Mouse (Mus musculus) stomach, postnatal 0 days (tissue): ENCODE data around the gene Prss42. TPM values are rescaled to one million over a fixed set of nuclear protein-coding genes. Genes with fewer than 3 reads are reported as not detected.

Experiments
- ATAC-seq: fragments of 200-750 bp; cut with Nextera tagmentation; 2 replicates; pipeline ENCODE4 v1.8.0; 2017; ENCODE audit not compliant: low FRiP score, low TSS enrichment
- DNase-seq: peaks from one replicate; pipeline ENCODE4 v3.0.0-alpha.2; 2016; ENCODE audit warnings: low spot score
- H3K27ac ChIP-seq: fragments of 300-500 bp; sonication (generic); replicated peaks from 2 replicates; pipeline ENCODE4 v1.5.1; 2014; ENCODE audit warnings: mild to moderate bottlenecking, control low read depth
- H3K27me3 ChIP-seq: fragments of 300-500 bp; sonication (generic); 2 replicates; pipeline ENCODE4 v1.6.1; 2014; ENCODE audit warnings: low read length; ENCODE audit not compliant: control insufficient read depth, insufficient read depth
- H3K36me3 ChIP-seq: fragments of 300-500 bp; sonication (generic); 2 replicates; pipeline ENCODE4 v1.6.1; 2014; ENCODE audit warnings: low read length, mixed read lengths; ENCODE audit not compliant: control insufficient read depth, insufficient read depth
- H3K4me1 ChIP-seq: fragments of 300-500 bp; sonication (generic); replicated peaks from 2 replicates; pipeline ENCODE4 v1.6.1; 2014; ENCODE audit warnings: antibody characterized with exemption; ENCODE audit not compliant: control insufficient read depth, insufficient read depth
- H3K4me2 ChIP-seq: fragments of 300-500 bp; sonication (generic); replicated peaks from 2 replicates; pipeline ENCODE4 v1.6.1; 2014; ENCODE audit warnings: low read depth, mild to moderate bottlenecking, control low read depth, moderate library complexity
- H3K4me3 ChIP-seq: fragments of 300-500 bp; sonication (generic); 2 replicates; pipeline ENCODE4 v1.5.1; 2014; ENCODE audit warnings: low read depth, low read length, control low read depth
- H3K9ac ChIP-seq: fragments of 300-500 bp; sonication (generic); 2 replicates; pipeline ENCODE4 v1.6.1; 2014; ENCODE audit warnings: mild to moderate bottlenecking, low read length, control low read depth, mixed read lengths
- H3K9me3 ChIP-seq: fragments of 300-500 bp; sonication (generic); 2 replicates; pipeline ENCODE4 v1.6.1; 2016; ENCODE audit warnings: low read length; ENCODE audit not compliant: control insufficient read depth
- CTCF ChIP-seq: IDR thresholded peaks from 2 replicates; pipeline ENCODE4 v1.5.1; 2016; ENCODE audit warnings: antibody characterized with exemption, low read depth, mild to moderate bottlenecking, moderate library complexity
- EP300 ChIP-seq: optimal IDR thresholded peaks from 2 replicates; pipeline ENCODE3; 2016; ENCODE audit warnings: antibody characterized with exemption
- WGBS: fragments of 180-500 bp; shearing (Covaris S2); extraction: QIAGEN DNeasy Blood & Tissue Kit; methylation state at CpG from one replicate; pipeline ENCODE4 v1.1.7; 2014; 5-methylcytosine and 5-hydroxymethylcytosine counted together
- polyA plus RNA-seq: library from polyadenylated mRNA; unstranded; fragments of >200 nt; fragmentation: Nextera tagmentation; extraction: Ambion mirVana; gene quantifications from 2 replicates; pipeline ENCODE4 v1.2.1, GENCODE M21; 2015

Prss42 gene
- polyA plus RNA-seq, 1 experiment from 2014 or later: not detected

GRCm38 (mm10) chr9:110821436-110821835 lies 23.5 kb downstream of the Prss42 start:
- H3K36me3 ChIP-seq: no peaks in the 10 kb centered on the region
- H3K4me2 ChIP-seq: no peak overlapping the region
- WGBS: 73% methylated on average over 7 of the region's 7 CpGs
- H3K9me3 ChIP-seq: no peaks in the 10 kb centered on the region
- no peak overlapping the region for H3K9ac ChIP-seq
- H3K27me3 ChIP-seq: no peaks in the 10 kb centered on the region
- no peak overlapping the region for H3K4me3 ChIP-seq
- DNase-seq (no peak), ATAC-seq (no peak)
- TF ChIP-seq CTCF (no peak), EP300 (no peak)
- no peak overlapping the region for H3K27ac ChIP-seq
- H3K4me1 ChIP-seq: no peaks in the 10 kb centered on the region

- Histone ChIP-seq H3K4me1 (no peaks in the 10 kb centered on the region), H3K4me2 (no peak overlapping the region), H3K27me3 (no peaks in the 10 kb centered on the region), H3K4me3 (no peak overlapping the region), H3K9ac (no peak overlapping the region), H3K27ac (no peak overlapping the region), H3K9me3 (no peaks in the 10 kb centered on the region), H3K36me3 (no peaks in the 10 kb centered on the region)
- no peak for TF ChIP-seq CTCF
- DNase-seq (no peak), ATAC-seq (no peak)
- WGBS: 68% methylated on average over 4 of the region's 4 CpGs
Measured at GRCm38 (mm10) chr9:110825426-110825825, 27.5 kb downstream of the Prss42 start.

- no peaks in the 10 kb centered on the region for H3K9me3 ChIP-seq
- no peak overlapping the region for H3K27ac ChIP-seq
- TF ChIP-seq EP300 (no peak), CTCF (no peak)
- H3K4me2 ChIP-seq: no peak overlapping the region
- H3K4me3 ChIP-seq: no peak overlapping the region
- no peak overlapping the region for H3K9ac ChIP-seq
- DNase-seq (no peak), ATAC-seq (no peak)
- no peaks in the 10 kb centered on the region for H3K4me1 ChIP-seq
- no peaks in the 10 kb centered on the region for H3K27me3 ChIP-seq
- H3K36me3 ChIP-seq: no peaks in the 10 kb centered on the region
- 67% methylated on average over 7 of the region's 7 CpGs for WGBS
Measured at GRCm38 (mm10) chr9:110825832-110826231, 27.9 kb downstream of the Prss42 start.

GRCm38 (mm10) chr9:110826390-110826789 lies 28.4 kb downstream of the Prss42 start, which contains the start of gene Prss43:
Prss43 (plus strand) TSS chr9:110826690.
- no peak for ATAC-seq
- H3K27ac ChIP-seq: no peak within 1 kb of the TSS
- WGBS: 62% methylated on average over 3 of the region's 3 CpGs
- H3K4me2 ChIP-seq: no peak within 1 kb of the TSS
- H3K9me3 ChIP-seq: no peaks in the 10 kb centered on the region
- DNase-seq: no peak
- no peak within 1 kb of the TSS for H3K4me3 ChIP-seq
- TF ChIP-seq CTCF (no peak), EP300 (no peak)
- no peak within 1 kb of the TSS for H3K9ac ChIP-seq
- no peaks in the 10 kb centered on the region for H3K27me3 ChIP-seq
- H3K4me1 ChIP-seq: no peaks in the 10 kb centered on the region
- H3K36me3 ChIP-seq: no peaks in the 10 kb centered on the region

- Histone ChIP-seq H3K9ac (no peak overlapping the region), H3K9me3 (no peaks in the 10 kb centered on the region), H3K27me3 (no peaks in the 10 kb centered on the region), H3K4me3 (no peak overlapping the region), H3K36me3 (no peaks in the 10 kb centered on the region), H3K27ac (no peak overlapping the region), H3K4me2 (no peak overlapping the region), H3K4me1 (no peaks in the 10 kb centered on the region)
- TF ChIP-seq EP300 (no peak), CTCF (no peak)
- WGBS: 69% methylated on average over 5 of the region's 5 CpGs
- DNase-seq (no peak), ATAC-seq (no peak)
Measured at GRCm38 (mm10) chr9:110833021-110833420, 35.1 kb downstream of the Prss42 start.

GRCm38 (mm10) chr9:110834411-110834810 lies 36.4 kb downstream of the Prss42 start, which contains the start of gene Prss45:
Prss45 (plus strand) TSS chr9:110834588.
- no peak for DNase-seq
- Histone ChIP-seq H3K27ac (no peak within 1 kb of the TSS), H3K4me1 (no peaks in the 10 kb centered on the region), H3K9me3 (no peaks in the 10 kb centered on the region), H3K4me2 (no peak within 1 kb of the TSS), H3K27me3 (no peaks in the 10 kb centered on the region), H3K36me3 (no peaks in the 10 kb centered on the region), H3K4me3 (no peak within 1 kb of the TSS), H3K9ac (no peak within 1 kb of the TSS)
- no peak for ATAC-seq
- TF ChIP-seq CTCF (no peak), EP300 (no peak)
- 77% methylated on average over 19 of the region's 19 CpGs for WGBS
